In the genomic region with DNA sequence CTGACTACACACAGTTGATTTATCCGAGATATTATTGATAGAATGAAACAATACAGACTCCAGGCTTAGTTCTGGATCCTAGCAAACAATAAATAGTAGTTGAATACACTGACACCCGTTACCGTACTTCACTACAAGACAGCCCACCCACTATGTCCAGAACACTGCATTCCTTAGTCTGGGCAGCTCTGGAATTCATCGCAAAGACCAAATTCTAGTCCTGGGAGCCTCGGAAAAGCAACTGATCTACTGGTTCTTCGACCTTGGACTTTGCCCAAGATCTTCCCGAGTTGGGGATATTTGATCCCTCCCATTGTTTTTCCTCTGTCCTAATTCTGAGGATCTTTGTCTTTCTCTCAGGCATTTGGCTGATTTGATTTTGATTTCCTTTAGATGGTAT, we compare ENCODE assay signal across 8 mouse cellular contexts. TPM values are rescaled to one million over a fixed set of nuclear protein-coding genes. Genes with fewer than 3 reads are reported as not detected.
A peak's percentile ranks its signal among the peaks of the same experiment; 100 is the strongest.
DNase-seq lines count a peak whose midpoint lies in the region; ATAC-seq and TF ChIP-seq lines count a peak whose summit lies in the region.

No protein-coding gene starts in this region.

- DNase-seq in testis, postnatal 14 days (ENCODE audit: low spot score): no peak
- no peak for DNase-seq in liver, embryonic 11.5 days (ENCODE audit: low spot score)
- DNase-seq in yolk sac, embryonic 10.5 days (ENCODE audit: low spot score): peak; percentile 59
- no peak for DNase-seq in layer of hippocampus, postnatal 14 days (ENCODE audit: low spot score in 2 of 2)
- no peak for DNase-seq in urinary bladder, postnatal 36 days (ENCODE audit: low spot score in 2 of 2)
- no peak for DNase-seq in adrenal gland, postnatal 10 days

- no peak for TF ChIP-seq POLR2A in testis, adult 2 months (IDR thresholded peaks at IDR 0.05; ENCODE audit: control insufficient read depth, low read depth, low read length)

- TF ChIP-seq CTCF in testis, adult 2 months (IDR thresholded peaks at IDR 0.05; ENCODE audit: control insufficient read depth, insufficient read depth, insufficient replicate concordance, low read depth, low read length): no peak

- no peaks in the 10 kb centered on the region for H3K4me1 ChIP-seq in testis, adult 2 months (ENCODE audit: control insufficient read depth, insufficient read depth, low read length)
- H3K4me1 ChIP-seq in forebrain, embryonic 15.5 days: peaks cover 30% of the 10 kb centered on the region
- peaks cover 27% of the 10 kb centered on the region for H3K4me1 ChIP-seq in liver, embryonic 11.5 days (replicated peaks; ENCODE audit: control insufficient read depth, insufficient read depth, low read length)

- H3K4me3 ChIP-seq in testis, adult 2 months (ENCODE audit: control insufficient read depth, low read depth, low read length): peak overlapping the region; percentile 43; the same call in 1 of the 2 replicates
- peak overlapping the region; percentile 81; the same call in 1 of the 2 replicates for H3K4me3 ChIP-seq in forebrain, embryonic 15.5 days
- H3K4me3 ChIP-seq in liver, embryonic 11.5 days (ENCODE audit: low read depth, low read length): peak overlapping the region; percentile 93

- ATAC-seq in forebrain, embryonic 15.5 days (replicated peaks): no peak
- no peak for ATAC-seq in liver, embryonic 11.5 days (replicated peaks; ENCODE audit: low FRiP score)

- no peaks in the 10 kb centered on the region for H3K27me3 ChIP-seq in testis, adult 2 months (ENCODE audit: control insufficient read depth, insufficient read depth, low read length)
- no peaks in the 10 kb centered on the region for H3K27me3 ChIP-seq in forebrain, embryonic 15.5 days
- H3K27me3 ChIP-seq in liver, embryonic 11.5 days (replicated peaks; ENCODE audit: control insufficient read depth, insufficient read depth, low read length): no peaks in the 10 kb centered on the region

- H3K4me2 ChIP-seq in forebrain, embryonic 15.5 days (replicated peaks): peak overlapping the region; percentile 57; the same call in 1 of the 2 replicates
- peak overlapping the region; percentile 91 for H3K4me2 ChIP-seq in liver, embryonic 11.5 days

- H3K27ac ChIP-seq in testis, adult 2 months (ENCODE audit: control insufficient read depth, insufficient read depth, low read depth, low read length): peak overlapping the region; percentile 89
- no peak overlapping the region for H3K27ac ChIP-seq in forebrain, embryonic 15.5 days (replicated peaks)
- peak overlapping the region; percentile 96; the same call in 1 of the 2 replicates for H3K27ac ChIP-seq in liver, embryonic 11.5 days (ENCODE audit: low read depth, low read length)

- H3K9ac ChIP-seq in forebrain, embryonic 15.5 days (replicated peaks): no peak overlapping the region
- no peak overlapping the region; the same call in 1 of the 2 replicates for H3K9ac ChIP-seq in liver, embryonic 11.5 days (ENCODE audit: low read depth, low read length)

- peaks cover 2% of the 10 kb centered on the region for H3K36me3 ChIP-seq in testis, adult 2 months (ENCODE audit: control insufficient read depth, insufficient read depth, low read length)
- no peaks in the 10 kb centered on the region for H3K36me3 ChIP-seq in forebrain, embryonic 15.5 days
- 0 out of 2 replicates have a peak, but pooled peaks cover 2% of the 10 kb centered on the region for H3K36me3 ChIP-seq in liver, embryonic 11.5 days (ENCODE audit: control insufficient read depth, insufficient read depth, low read length)

- no peaks in the 10 kb centered on the region for H3K9me3 ChIP-seq in forebrain, embryonic 15.5 days
- H3K9me3 ChIP-seq in liver, embryonic 11.5 days (ENCODE audit: control insufficient read depth, low read length): no peaks in the 10 kb centered on the region

- 29% methylated on average over 7 of the region's 7 CpGs for WGBS in forebrain, embryonic 15.5 days
- WGBS in liver, embryonic 11.5 days: 30% methylated on average over 7 of the region's 7 CpGs

RNA-seq across cellular contexts. Expression of a gene that starts 51.7 kb away (rescaled TPM):
- polyA plus RNA-seq in testis, adult 2 months (2012; rRNA removed): 0.35 and 0.37 TPM in 2 replicates
- polyA plus RNA-seq in forebrain, embryonic 15.5 days (2015; fragmentation: Nextera tagmentation; extraction: Ambion mirVana): 333 TPM in 2 replicates
- 0.26 and 0.53 TPM in 2 replicates for polyA plus RNA-seq in liver, embryonic 11.5 days (2014; fragmentation: Nextera tagmentation; extraction: Ambion mirVana)
- 100 to 1,000 TPM; 185 to 190 TPM for total RNA-seq in layer of hippocampus, postnatal 14 days (2021)
- 10 to 100 TPM in 1 of 2 experiments, 1 to 10 TPM in 1; 7.6 to 12.2 TPM for total RNA-seq in adrenal gland, postnatal 10 days (2021)

RNA-seq across cellular contexts. Expression of a gene that starts 52.1 kb away (rescaled TPM):
- polyA plus RNA-seq in testis, adult 2 months (2012; rRNA removed): 38.0 and 38.6 TPM in 2 replicates
- 73.2 and 78.2 TPM in 2 replicates for polyA plus RNA-seq in forebrain, embryonic 15.5 days (2015; fragmentation: Nextera tagmentation; extraction: Ambion mirVana)
- polyA plus RNA-seq in liver, embryonic 11.5 days (2014; fragmentation: Nextera tagmentation; extraction: Ambion mirVana): 107 and 110 TPM in 2 replicates
- total RNA-seq in layer of hippocampus, postnatal 14 days (2021): 10 to 100 TPM; 68.8 to 69.3 TPM
- 10 to 100 TPM; 73.1 to 77.3 TPM for total RNA-seq in adrenal gland, postnatal 10 days (2021)

Comparison
In these comparisons a context has a peak if more than half of its experiments do, and no peak if none do; other contexts are left out.
1. H3K4me3 ChIP-seq: peak in every context shown above with its lines; median percentile 93 in liver, embryonic 11.5 days; 81 in forebrain, embryonic 15.5 days; 43 in testis, adult 2 months.
2. RNA of a gene that starts 51.7 kb away (polyA plus RNA-seq): 333 TPM in forebrain, embryonic 15.5 days; 0.35 to 0.37 TPM in testis, adult 2 months and 0.26 to 0.53 TPM in liver, embryonic 11.5 days; every median in the first group is over 100 times any median in the second.